Mouse (Mus musculus): ENCODE measurements around the gene Gm10277. TPM values are rescaled to one million over a fixed set of nuclear protein-coding genes. Genes with fewer than 3 reads are reported as not detected.

Gene Gm10277
- total RNA-seq (2023), result not detected

GRCm38 (mm10) chr11:77787707-77788106 lies at the start of gene Gm10277:
Gene Gm10277 (minus strand): TSS chr11:77787747.

GRCm38 (mm10) chr11:77762783-77763672 lies 24.5 kb downstream of the Gm10277 start, which contains the start of gene Myo18a:
Gene Myo18a (plus strand): TSS chr11:77763246.

Other genes starting within 250 kb of the Gm10277 start
- 10 to 100 TPM; 41.3 to 41.5 TPM for gene Taok1, start 179.9 kb downstream of the Gm10277 start, total RNA-seq (2023)
- gene Nufip2, start 101.6 kb downstream of the Gm10277 start, total RNA-seq (2023), result 100 to 1,000 TPM; 145 to 161 TPM
- gene Cryba1, start 62.5 kb downstream of the Gm10277 start, total RNA-seq (2023), result not detected
- gene Myo18a, start 24.5 kb downstream of the Gm10277 start, total RNA-seq (2023), result 10 to 100 TPM; 66.0 to 67.4 TPM
- gene Pipox, start 106.3 kb upstream of the Gm10277 start, total RNA-seq (2023), result under 1 TPM in 1 of 2 experiments, not detected in 1; 0.35 TPM
- not detected for gene Sez6, start 143.1 kb upstream of the Gm10277 start, total RNA-seq (2023)
- 100 to 1,000 TPM; 128 to 137 TPM for gene Phf12, start 195.0 kb upstream of the Gm10277 start, total RNA-seq (2023)
- gene Dhrs13, start 244.5 kb upstream of the Gm10277 start, total RNA-seq (2023), result 1 to 10 TPM; 3.8 to 5.0 TPM